Mouse (Mus musculus): ENCODE data around the gene Calcoco2.

The Calcoco2 gene

DNA sequence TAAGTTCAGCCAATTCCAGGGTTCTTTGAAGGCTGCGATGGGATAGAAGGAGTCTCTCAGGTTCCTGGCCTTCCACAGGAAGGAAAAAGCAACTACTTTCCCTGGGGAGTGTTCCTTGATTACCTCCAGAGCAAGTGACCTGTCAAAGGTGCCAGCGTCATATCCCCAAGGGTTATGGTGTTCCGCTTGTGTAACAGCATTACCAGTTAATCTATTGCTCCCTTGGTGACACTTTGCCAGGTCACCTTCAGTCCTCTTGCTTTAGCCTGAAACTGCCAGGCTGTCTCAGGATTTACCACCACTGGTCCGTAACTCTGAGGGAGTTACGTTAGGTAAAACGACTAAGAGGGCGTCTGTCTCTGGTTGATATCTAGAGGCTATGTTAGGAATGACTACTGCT lies 41.4 kb downstream of the Calcoco2 start:
- CTCF ChIA-PET: interaction anchor here in 1 of 4 experiments (0.8 kb wide), 1 partner anchor 341 kb away, joined by 4 read pairs; no protein-coding TSS in a partner anchor
- POLR2A ChIA-PET: interaction anchor here in 1 of 4 experiments (1.0 to 2.1 kb wide), 3 partner anchors 17 to 20 kb away, joined by 4 to 8 read pairs (median 6); no protein-coding TSS in a partner anchor

DNA sequence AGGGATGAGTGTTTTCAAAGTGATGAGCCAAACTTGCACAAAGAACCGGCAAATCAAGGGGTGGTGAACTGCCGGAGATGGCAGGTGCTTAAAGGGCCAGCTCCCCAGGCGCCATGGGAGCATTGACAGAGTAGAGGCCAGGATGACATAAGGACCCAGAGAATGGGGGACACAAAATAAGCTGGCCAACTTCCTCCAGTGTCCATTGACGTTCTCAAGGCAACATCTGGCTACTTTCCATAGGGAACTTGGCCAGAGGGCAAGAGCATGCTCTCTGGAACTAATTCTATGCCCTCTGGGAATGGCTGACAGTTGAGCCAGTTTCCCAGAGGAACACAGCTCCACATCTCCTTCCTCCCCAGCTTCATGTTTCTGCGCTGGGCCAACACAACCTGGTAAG lies 43.5 kb downstream of the Calcoco2 start:
- CTCF ChIA-PET: interaction anchor here in 2 of 4 experiments (0.5 to 3.1 kb wide), 3 partner anchors 62 to 119 kb away, joined by 3 to 9 read pairs (median 5); partner anchors contain the start of gene Igf2bp1 (in 1 of the 2)

DNA sequence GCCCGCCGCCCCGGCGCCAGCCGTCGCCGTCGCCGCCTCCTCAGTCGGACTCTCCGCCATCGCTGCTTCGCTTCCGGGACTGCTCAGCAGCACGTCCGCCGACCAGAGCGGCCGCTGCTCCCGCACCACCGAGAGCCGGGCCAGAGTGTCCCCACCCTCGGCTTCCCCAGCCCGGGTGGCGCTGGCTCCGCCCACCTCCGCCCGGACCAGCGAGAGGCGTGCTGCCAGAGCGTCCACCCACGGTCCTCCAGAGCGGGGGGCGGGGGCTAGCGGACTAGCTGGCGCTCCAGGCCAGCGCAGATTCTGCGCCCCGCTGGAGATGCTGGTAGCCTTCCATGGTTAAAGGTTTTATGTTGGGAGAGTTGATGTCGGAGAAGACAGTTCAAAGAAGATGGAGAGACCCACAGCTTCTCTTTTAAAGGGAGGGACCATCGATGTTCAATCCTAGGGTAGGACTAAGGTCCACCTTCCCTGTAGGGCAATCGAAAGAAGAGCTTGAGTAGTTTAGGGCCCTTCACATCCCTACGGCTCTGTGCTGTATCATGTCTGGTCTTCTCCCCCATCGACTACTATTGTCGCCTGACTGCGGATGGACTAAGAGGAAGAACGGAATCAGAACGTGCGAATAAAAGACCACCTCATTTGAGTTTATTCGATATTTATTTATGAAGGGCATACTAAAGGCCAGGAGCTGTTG lies 46.4 kb downstream of the Calcoco2 start, which contains the start of gene Ube2z:
TSS of gene Ube2z (minus strand) at position 174 of the 697 bp plus-strand sequence.
- POLR2A ChIA-PET: interaction anchor here (0.6 to 6.5 kb wide), 42 partner anchors 9 to 240 kb away, joined by 3 to 121 read pairs (median 4); partner anchors contain the start of genes Atp5g1 (in 4 of the 4), Snf8 (in 3 of the 4) and Igf2bp1 (in 1 of the 4)
- CTCF ChIA-PET: interaction anchor here (0.5 to 3.5 kb wide), 10 partner anchors 9 to 170 kb away, joined by 3 to 25 read pairs (median 3); partner anchors contain the start of gene Atp5g1 (in 1 of the 4)

More for the DNA sequence above, 43.5 kb downstream of the Calcoco2 start:
- POLR2A ChIA-PET: interaction anchor here in 2 of 4 experiments (1.1 to 2.0 kb wide), 7 partner anchors 18 to 87 kb away, joined by 3 to 6 read pairs (median 4); partner anchors contain the start of genes Snf8 (in 2 of the 2) and Ttll6 (in 1 of the 2)

DNA sequence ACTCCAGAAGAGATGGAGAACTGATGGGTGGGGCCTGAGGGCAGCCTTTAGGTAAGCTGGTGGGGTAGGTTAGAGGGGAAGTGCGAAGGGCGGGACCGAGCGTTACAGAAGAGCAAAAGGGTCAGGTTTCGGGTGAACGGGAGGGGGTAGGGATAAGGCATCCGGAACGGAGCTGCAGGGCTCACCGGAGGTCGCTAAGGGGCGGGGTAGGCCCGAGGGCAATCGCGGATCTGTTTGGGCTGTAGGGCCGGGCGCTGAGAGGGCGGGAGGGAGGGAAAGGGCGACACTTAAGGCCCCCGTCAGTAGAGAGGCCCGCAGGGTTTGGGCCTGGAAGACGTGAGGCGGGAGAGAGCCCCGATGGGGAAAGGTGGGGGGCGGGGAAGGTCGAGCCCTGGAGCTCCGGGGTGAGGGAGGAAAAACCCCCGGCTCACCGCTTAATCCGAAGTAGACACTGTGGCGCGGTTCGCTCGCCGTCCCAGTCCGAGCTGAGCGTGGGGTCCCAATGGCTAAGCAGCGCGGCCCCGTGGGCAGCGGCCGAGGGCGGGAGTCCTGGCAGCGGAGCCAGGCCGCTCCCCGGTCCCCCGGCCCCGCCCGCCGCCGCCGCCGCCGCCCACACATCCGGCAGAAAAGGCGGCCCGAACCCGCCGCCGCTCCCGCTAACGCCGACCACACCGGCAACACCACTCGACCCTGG lies 47.1 kb downstream of the Calcoco2 start:
- ChIA-PET CTCF (interaction anchor here (0.5 to 3.5 kb wide), 12 partner anchors 9 to 1199 kb away, joined by 3 to 25 read pairs (median 3); partner anchors contain the start of genes Atp5g1 (in 1 of the 4) and Snf8 (in 1 of the 4)), POLR2A (interaction anchor here (0.5 to 6.5 kb wide), 36 partner anchors 10 to 240 kb away, joined by 3 to 121 read pairs (median 4); partner anchors contain the start of genes Atp5g1 (in 4 of the 4), Snf8 (in 2 of the 4) and Igf2bp1 (in 1 of the 4))

DNA sequence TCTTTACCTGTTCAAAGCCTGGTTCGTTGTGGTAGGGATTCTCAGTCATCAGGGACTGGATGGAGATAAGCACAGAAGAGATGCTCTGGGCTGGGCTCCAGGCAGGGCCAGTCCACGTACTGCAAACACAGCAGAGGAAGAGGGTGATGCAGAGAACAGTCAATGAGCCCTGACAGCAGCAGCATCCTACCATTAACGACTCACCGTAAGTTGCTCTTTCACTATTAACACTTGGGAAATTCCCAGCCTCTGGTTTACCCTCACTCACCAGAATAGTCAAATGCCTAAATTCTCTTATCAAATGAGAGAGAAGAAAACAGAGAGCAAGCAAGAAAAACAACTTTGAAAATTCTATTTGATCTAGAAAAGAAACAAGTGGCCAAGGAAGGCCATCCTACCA lies 53.5 kb downstream of the Calcoco2 start:
- CTCF ChIA-PET: no interaction called here
- POLR2A ChIA-PET: interaction anchor here in 2 of 4 experiments (0.6 to 5.6 kb wide), 8 partner anchors 9 to 29 kb away, joined by 3 to 45 read pairs (median 5); partner anchors contain the start of genes Snf8 (in 2 of the 2) and Atp5g1 (in 1 of the 2)

DNA sequence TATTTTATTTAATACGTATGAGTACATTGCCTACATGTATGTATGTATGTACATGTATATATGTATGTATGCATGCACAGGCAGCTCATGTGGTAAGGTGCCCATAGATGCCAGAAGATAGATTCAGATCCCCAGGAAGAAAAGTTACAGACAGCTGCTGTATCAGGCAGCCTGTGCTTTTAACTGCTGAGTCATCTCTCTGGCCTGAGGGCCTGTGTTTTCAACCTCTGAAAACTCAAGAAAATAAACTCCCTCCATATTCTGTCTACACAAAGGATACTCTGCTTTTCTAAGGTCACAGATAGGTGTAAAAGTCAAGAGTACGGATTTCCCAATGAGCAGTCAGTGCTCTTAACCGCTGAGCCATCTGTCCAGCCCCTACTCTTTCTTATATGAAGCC lies 60.9 kb downstream of the Calcoco2 start:
- ChIA-PET POLR2A (interaction anchor here in 2 of 4 experiments (0.7 to 6.7 kb wide), 13 partner anchors 7 to 127 kb away, joined by 3 to 45 read pairs (median 5); partner anchors contain the start of genes Snf8 (in 2 of the 2) and Ube2z (in 1 of the 2)), CTCF (interaction anchor here in 1 of 4 experiments (1.1 kb wide), 2 partner anchors 11 to 15 kb away, joined by 3 read pairs; no protein-coding TSS in a partner anchor)

DNA sequence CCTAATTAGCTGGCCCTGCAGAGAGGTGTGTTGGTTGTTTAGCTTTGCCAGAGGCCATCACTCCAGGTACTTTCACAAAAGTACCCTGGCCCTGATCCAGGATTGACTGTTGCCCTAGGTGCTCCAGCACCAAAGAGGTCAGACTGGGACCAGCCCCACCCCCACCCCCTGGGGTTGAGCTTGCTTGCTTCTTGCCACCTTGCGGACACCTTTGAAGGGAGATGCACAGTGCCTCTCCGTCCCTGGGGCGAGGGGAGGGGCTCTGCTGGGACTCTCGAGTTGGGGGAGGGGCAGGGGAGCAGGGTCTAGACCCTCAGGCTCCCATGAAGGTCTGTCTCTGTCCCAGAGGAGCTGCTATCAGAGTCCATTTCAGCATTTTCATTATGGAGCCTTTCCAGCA lies 61.8 kb downstream of the Calcoco2 start:
- POLR2A ChIA-PET: interaction anchor here (0.5 to 6.7 kb wide), 25 partner anchors 8 to 518 kb away, joined by 3 to 45 read pairs (median 4); partner anchors contain the start of genes Snf8 (in 3 of the 4), Atp5g1 (in 2 of the 4) and Ube2z (in 2 of the 4)
- CTCF ChIA-PET: interaction anchor here (0.6 to 1.1 kb wide), 6 partner anchors 10 to 299 kb away, joined by 3 to 4 read pairs (median 3); partner anchors contain the start of gene Ube2z (in 1 of the 4)

Measured in embryonic stem cell, embryonic (primary cell).